Mouse (Mus musculus): Measurements from ENCODE around the gene Itpr1. TPM values are rescaled to one million over a fixed set of nuclear protein-coding genes. Genes with fewer than 3 reads are reported as not detected.
A peak's percentile ranks its signal among the peaks of the same experiment; 100 is the strongest.

Itpr1 gene
- polyA plus RNA-seq, 1 experiment from 2014 or later: 15.6 TPM

- DNase-seq (ENCODE audit: low spot score) (no peak), ATAC-seq (replicated peaks; ENCODE audit: low FRiP score, low TSS enrichment, low read depth) (no peak)
- Histone ChIP-seq H3K9ac (ENCODE audit: low read length) (no peak overlapping the region), H3K36me3 (ENCODE audit: control insufficient read depth, insufficient read depth, low read length) (no peaks in the 10 kb centered on the region), H3K4me2 (ENCODE audit: low read length) (no peak overlapping the region), H3K9me3 (ENCODE audit: control insufficient read depth, low read length) (no peaks in the 10 kb centered on the region), H3K27me3 (replicated peaks; ENCODE audit: control insufficient read depth, insufficient read depth, low read length) (no peaks in the 10 kb centered on the region), H3K4me1 (replicated peaks; ENCODE audit: control insufficient read depth, insufficient read depth, low read length) (peaks cover 17% of the 10 kb centered on the region; the same call in 1 of the 2 replicates), H3K27ac (ENCODE audit: low read depth) (no peak overlapping the region), H3K4me3 (ENCODE audit: low read depth, low read length) (no peak overlapping the region)
- 75% methylated on average over 11 of the region's 11 CpGs for WGBS
These were observed 19.2 kb downstream of the Itpr1 start for GRCm38 (mm10) chr6:108231892-108232710.

- no peak for ATAC-seq (replicated peaks; ENCODE audit: low FRiP score, low TSS enrichment, low read depth)
- H3K4me3 ChIP-seq (ENCODE audit: low read depth, low read length): no peak overlapping the region
- no peak overlapping the region for H3K4me2 ChIP-seq (ENCODE audit: low read length)
- WGBS: 44% methylated on average over 6 of the region's 6 CpGs
- H3K27ac ChIP-seq (ENCODE audit: low read depth): no peak overlapping the region
- no peak overlapping the region for H3K9ac ChIP-seq (ENCODE audit: low read length)
- no peaks in the 10 kb centered on the region for H3K9me3 ChIP-seq (ENCODE audit: control insufficient read depth, low read length)
- H3K36me3 ChIP-seq (ENCODE audit: control insufficient read depth, insufficient read depth, low read length): no peaks in the 10 kb centered on the region
- H3K27me3 ChIP-seq (replicated peaks; ENCODE audit: control insufficient read depth, insufficient read depth, low read length): no peaks in the 10 kb centered on the region
- H3K4me1 ChIP-seq (replicated peaks; ENCODE audit: control insufficient read depth, insufficient read depth, low read length): peaks cover 17% of the 10 kb centered on the region; the same call in 1 of the 2 replicates
- no peak for DNase-seq (ENCODE audit: low spot score)
These were observed 20.2 kb downstream of the Itpr1 start for GRCm38 (mm10) chr6:108233070-108233469.

- H3K4me2 ChIP-seq (ENCODE audit: low read length): no peak overlapping the region
- no peaks in the 10 kb centered on the region for H3K36me3 ChIP-seq (ENCODE audit: control insufficient read depth, insufficient read depth, low read length)
- H3K4me1 ChIP-seq (replicated peaks; ENCODE audit: control insufficient read depth, insufficient read depth, low read length): peaks cover 17% of the 10 kb centered on the region; the same call in 1 of the 2 replicates
- no peak overlapping the region for H3K27ac ChIP-seq (ENCODE audit: low read depth)
- ATAC-seq (replicated peaks; ENCODE audit: low FRiP score, low TSS enrichment, low read depth) (no peak), DNase-seq (ENCODE audit: low spot score) (no peak)
- WGBS: 66% methylated on average over 6 of the region's 6 CpGs
- no peak overlapping the region for H3K4me3 ChIP-seq (ENCODE audit: low read depth, low read length)
- no peaks in the 10 kb centered on the region for H3K9me3 ChIP-seq (ENCODE audit: control insufficient read depth, low read length)
- no peaks in the 10 kb centered on the region for H3K27me3 ChIP-seq (replicated peaks; ENCODE audit: control insufficient read depth, insufficient read depth, low read length)
- no peak overlapping the region for H3K9ac ChIP-seq (ENCODE audit: low read length)
These were observed 21.6 kb downstream of the Itpr1 start for GRCm38 (mm10) chr6:108234536-108234935.

- Histone ChIP-seq H3K4me2 (ENCODE audit: low read length) (peak overlapping the region; percentile 1), H3K36me3 (ENCODE audit: control insufficient read depth, insufficient read depth, low read length) (no peaks in the 10 kb centered on the region), H3K9me3 (ENCODE audit: control insufficient read depth, low read length) (no peaks in the 10 kb centered on the region), H3K4me3 (ENCODE audit: low read depth, low read length) (no peak overlapping the region), H3K27ac (ENCODE audit: low read depth) (peak overlapping the region; percentile 85), H3K4me1 (replicated peaks; ENCODE audit: control insufficient read depth, insufficient read depth, low read length) (peaks cover 17% of the 10 kb centered on the region; the same call in 1 of the 2 replicates), H3K27me3 (replicated peaks; ENCODE audit: control insufficient read depth, insufficient read depth, low read length) (no peaks in the 10 kb centered on the region), H3K9ac (ENCODE audit: low read length) (no peak overlapping the region)
- WGBS: 16% methylated on average over 13 of the region's 13 CpGs
- DNase-seq (ENCODE audit: low spot score) (peak; percentile 69), ATAC-seq (replicated peaks; ENCODE audit: low FRiP score, low TSS enrichment, low read depth) (no peak; the same call in 1 of the 2 replicates)
These were observed 22.8 kb downstream of the Itpr1 start for GRCm38 (mm10) chr6:108235680-108236123.

GRCm38 (mm10) chr6:108236411-108236921 is 23.6 kb downstream of the Itpr1 start:
- Histone ChIP-seq H3K9me3 (ENCODE audit: control insufficient read depth, low read length) (no peaks in the 10 kb centered on the region), H3K9ac (ENCODE audit: low read length) (no peak overlapping the region), H3K4me2 (ENCODE audit: low read length) (no peak overlapping the region), H3K27me3 (replicated peaks; ENCODE audit: control insufficient read depth, insufficient read depth, low read length) (no peaks in the 10 kb centered on the region), H3K36me3 (ENCODE audit: control insufficient read depth, insufficient read depth, low read length) (no peaks in the 10 kb centered on the region), H3K4me1 (replicated peaks; ENCODE audit: control insufficient read depth, insufficient read depth, low read length) (peaks cover 17% of the 10 kb centered on the region; the same call in 1 of the 2 replicates), H3K4me3 (ENCODE audit: low read depth, low read length) (no peak overlapping the region), H3K27ac (ENCODE audit: low read depth) (peak overlapping the region; percentile 85)
- DNase-seq (ENCODE audit: low spot score) (no peak), ATAC-seq (replicated peaks; ENCODE audit: low FRiP score, low TSS enrichment, low read depth) (no peak)
- WGBS: 56% methylated on average over 9 of the region's 9 CpGs

GRCm38 (mm10) chr6:108236996-108237395 is 24.1 kb downstream of the Itpr1 start:
- no peak overlapping the region for H3K4me3 ChIP-seq (ENCODE audit: low read depth, low read length)
- 77% methylated on average over 8 of the region's 8 CpGs for WGBS
- peaks cover 17% of the 10 kb centered on the region; the same call in 1 of the 2 replicates for H3K4me1 ChIP-seq (replicated peaks; ENCODE audit: control insufficient read depth, insufficient read depth, low read length)
- no peak overlapping the region for H3K9ac ChIP-seq (ENCODE audit: low read length)
- no peaks in the 10 kb centered on the region for H3K27me3 ChIP-seq (replicated peaks; ENCODE audit: control insufficient read depth, insufficient read depth, low read length)
- no peak overlapping the region for H3K4me2 ChIP-seq (ENCODE audit: low read length)
- no peaks in the 10 kb centered on the region for H3K36me3 ChIP-seq (ENCODE audit: control insufficient read depth, insufficient read depth, low read length)
- no peak for ATAC-seq (replicated peaks; ENCODE audit: low FRiP score, low TSS enrichment, low read depth)
- H3K9me3 ChIP-seq (ENCODE audit: control insufficient read depth, low read length): no peaks in the 10 kb centered on the region
- no peak for DNase-seq (ENCODE audit: low spot score)
- no peak overlapping the region for H3K27ac ChIP-seq (ENCODE audit: low read depth)

GRCm38 (mm10) chr6:108237585-108237984 is 24.7 kb downstream of the Itpr1 start:
- H3K27me3 ChIP-seq (replicated peaks; ENCODE audit: control insufficient read depth, insufficient read depth, low read length): no peaks in the 10 kb centered on the region
- WGBS: 71% methylated on average over 8 of the region's 8 CpGs
- H3K4me3 ChIP-seq (ENCODE audit: low read depth, low read length): no peak overlapping the region
- no peaks in the 10 kb centered on the region for H3K9me3 ChIP-seq (ENCODE audit: control insufficient read depth, low read length)
- no peaks in the 10 kb centered on the region; the same call in 1 of the 2 replicates for H3K36me3 ChIP-seq (ENCODE audit: control insufficient read depth, insufficient read depth, low read length)
- no peak overlapping the region for H3K4me2 ChIP-seq (ENCODE audit: low read length)
- no peak for DNase-seq (ENCODE audit: low spot score)
- ATAC-seq (replicated peaks; ENCODE audit: low FRiP score, low TSS enrichment, low read depth): no peak
- no peak overlapping the region for H3K27ac ChIP-seq (ENCODE audit: low read depth)
- H3K9ac ChIP-seq (ENCODE audit: low read length): no peak overlapping the region
- peaks cover 17% of the 10 kb centered on the region; the same call in 1 of the 2 replicates for H3K4me1 ChIP-seq (replicated peaks; ENCODE audit: control insufficient read depth, insufficient read depth, low read length)

GRCm38 (mm10) chr6:108238011-108238410 is 25.1 kb downstream of the Itpr1 start:
- Histone ChIP-seq H3K4me2 (ENCODE audit: low read length) (no peak overlapping the region), H3K4me3 (ENCODE audit: low read depth, low read length) (no peak overlapping the region), H3K4me1 (replicated peaks; ENCODE audit: control insufficient read depth, insufficient read depth, low read length) (peaks cover 17% of the 10 kb centered on the region; the same call in 1 of the 2 replicates), H3K27ac (ENCODE audit: low read depth) (no peak overlapping the region), H3K9ac (ENCODE audit: low read length) (no peak overlapping the region), H3K9me3 (ENCODE audit: control insufficient read depth, low read length) (no peaks in the 10 kb centered on the region), H3K36me3 (ENCODE audit: control insufficient read depth, insufficient read depth, low read length) (no peaks in the 10 kb centered on the region; the same call in 1 of the 2 replicates), H3K27me3 (replicated peaks; ENCODE audit: control insufficient read depth, insufficient read depth, low read length) (no peaks in the 10 kb centered on the region)
- no peak for ATAC-seq (replicated peaks; ENCODE audit: low FRiP score, low TSS enrichment, low read depth)
- WGBS: 69% methylated on average over 4 of the region's 4 CpGs
- no peak for DNase-seq (ENCODE audit: low spot score)

Data from intestine, embryonic 14.5 days (tissue).